8 mouse cellular contexts compared by ENCODE assay signal in the genomic region with DNA sequence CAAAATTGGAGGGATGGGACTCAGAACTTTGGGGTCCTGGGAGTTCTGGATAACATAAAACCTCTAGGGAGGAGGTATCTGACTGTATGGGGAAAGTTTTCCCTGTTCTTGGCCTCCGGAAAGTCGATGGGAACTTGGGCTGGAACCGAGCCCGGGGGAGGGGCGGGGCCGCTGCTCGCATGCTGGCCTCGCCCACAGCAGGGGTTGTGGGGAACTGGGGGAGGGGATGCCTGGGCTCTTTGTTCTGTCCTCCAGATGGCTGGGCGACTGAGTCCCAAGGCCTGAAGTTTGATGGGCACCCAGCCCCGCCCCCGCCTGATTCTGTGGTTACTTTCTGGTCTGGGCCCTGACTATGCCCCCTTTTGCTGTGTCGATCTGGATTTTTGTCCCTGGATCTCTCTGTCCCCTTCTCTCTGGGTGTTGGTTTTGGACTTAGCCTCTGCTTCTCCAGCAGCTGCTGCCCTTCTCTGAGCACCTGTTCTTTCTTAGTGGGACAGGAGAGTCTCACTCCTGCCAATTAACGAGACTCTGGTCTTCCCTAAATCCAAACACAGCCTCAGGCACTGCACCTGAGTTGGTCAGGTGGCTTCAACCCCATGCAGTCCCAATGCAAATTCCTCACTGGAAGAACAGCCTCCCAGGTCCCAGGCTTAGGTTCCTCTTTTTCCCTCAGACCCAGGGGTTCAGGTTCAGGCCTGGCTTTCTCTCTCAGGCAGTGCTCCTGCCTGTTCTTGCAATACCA. TPM values are rescaled to one million over a fixed set of nuclear protein-coding genes. Genes with fewer than 3 reads are reported as not detected.
DNase-seq lines count a peak whose midpoint lies in the region; ATAC-seq and TF ChIP-seq lines count a peak whose summit lies in the region.

No protein-coding gene starts in this region.

- intact Hi-C loops in left cerebral cortex, adult 2 months (cut with DNase I) = no loop called here
- intact Hi-C loops in left cerebral cortex, postnatal 36 days (cut with DNase I) = no loop called here

- peak overlapping the region; percentile 44 for H3K4me3 ChIP-seq in left cerebral cortex, adult 2 months
- peak overlapping the region; percentile 89 for H3K4me3 ChIP-seq in embryonic facial prominence, embryonic 11.5 days (ENCODE audit: low read depth, low read length)
- peak overlapping the region; percentile 69 for H3K4me3 ChIP-seq in heart, postnatal 0 days (ENCODE audit: low read depth, low read length)
- H3K4me3 ChIP-seq in limb, embryonic 13.5 days = peak overlapping the region; percentile 88
- peak overlapping the region; percentile 42 for H3K4me3 ChIP-seq in midbrain, embryonic 15.5 days

- peaks cover 2% of the 10 kb centered on the region; the same call in 1 of the 2 replicates for H3K27me3 ChIP-seq in embryonic facial prominence, embryonic 11.5 days (ENCODE audit: control insufficient read depth, insufficient read depth, low read length)
- peaks cover 8% of the 10 kb centered on the region; the same call in 1 of the 2 replicates for H3K27me3 ChIP-seq in heart, postnatal 0 days (ENCODE audit: control insufficient read depth, insufficient read depth, low read length)
- H3K27me3 ChIP-seq in limb, embryonic 13.5 days = peaks cover 19% of the 10 kb centered on the region
- H3K27me3 ChIP-seq in midbrain, embryonic 15.5 days (replicated peaks) = peaks cover 7% of the 10 kb centered on the region

- no peaks in the 10 kb centered on the region; the same call in 1 of the 2 replicates for H3K4me1 ChIP-seq in embryonic facial prominence, embryonic 11.5 days (ENCODE audit: control insufficient read depth, insufficient read depth, low read length)
- no peaks in the 10 kb centered on the region for H3K4me1 ChIP-seq in heart, postnatal 0 days (ENCODE audit: control insufficient read depth, insufficient read depth)
- H3K4me1 ChIP-seq in limb, embryonic 13.5 days = peaks cover 43% of the 10 kb centered on the region
- H3K4me1 ChIP-seq in midbrain, embryonic 15.5 days = peaks cover 19% of the 10 kb centered on the region

- no peak for DNase-seq in left cerebral cortex, adult 2 months (ENCODE audit: extremely low spot score in 1 of 2, low spot score in 2 of 2)
- DNase-seq in left cerebral cortex, postnatal 36 days (ENCODE audit: low spot score in 2 of 2) = no peak
- peak; percentile 96 for DNase-seq in embryonic facial prominence, embryonic 11.5 days (ENCODE audit: low spot score)
- DNase-seq in heart, postnatal 0 days (ENCODE audit: low spot score) = peak; percentile 74
- no peak for DNase-seq in natural killer cell, adult 2 months (ENCODE audit: low spot score in 2 of 2)
- DNase-seq in thymus, postnatal 10 days (ENCODE audit: low spot score in 2 of 2) = no peak

- no peaks in the 10 kb centered on the region for H3K9me3 ChIP-seq in embryonic facial prominence, embryonic 11.5 days (replicated peaks; ENCODE audit: control insufficient read depth, low read length)
- no peaks in the 10 kb centered on the region for H3K9me3 ChIP-seq in heart, postnatal 0 days (replicated peaks; ENCODE audit: control insufficient read depth, low read length)
- no peaks in the 10 kb centered on the region for H3K9me3 ChIP-seq in limb, embryonic 13.5 days
- no peaks in the 10 kb centered on the region for H3K9me3 ChIP-seq in midbrain, embryonic 15.5 days

- TF ChIP-seq CTCF in left cerebral cortex, adult 2 months (IDR thresholded peaks at IDR 0.05) = no peak
- TF ChIP-seq CTCF in heart, postnatal 0 days (IDR thresholded peaks at IDR 0.05; ENCODE audit: low read depth) = no peak

- peak; percentile 77 for ATAC-seq in embryonic facial prominence, embryonic 11.5 days (replicated peaks; ENCODE audit: insufficient number of reproducible peaks, low FRiP score, low TSS enrichment, low read depth)
- ATAC-seq in heart, postnatal 0 days (ENCODE audit: insufficient read depth, low read depth) = peak; percentile 76
- ATAC-seq in limb, embryonic 13.5 days (ENCODE audit: low FRiP score, low read depth) = peak; percentile 86
- ATAC-seq in midbrain, embryonic 15.5 days (replicated peaks) = peak; percentile 55; the same call in 1 of the 2 replicates

- under 1% methylated on average over 13 of the region's 13 CpGs for WGBS in embryonic facial prominence, embryonic 11.5 days
- under 1% methylated on average over 13 of the region's 13 CpGs for WGBS in heart, postnatal 0 days
- 2% methylated on average over 13 of the region's 13 CpGs for WGBS in limb, embryonic 13.5 days
- 1% methylated on average over 13 of the region's 13 CpGs for whole genome bisulfite sequencing in midbrain, embryonic 15.5 days

- H3K9ac ChIP-seq in embryonic facial prominence, embryonic 11.5 days (replicated peaks; ENCODE audit: low read length) = peak overlapping the region; percentile 100
- peak overlapping the region; percentile 83 for H3K9ac ChIP-seq in heart, postnatal 0 days (replicated peaks; ENCODE audit: low read depth, low read length)
- H3K9ac ChIP-seq in limb, embryonic 13.5 days = peak overlapping the region; percentile 99
- H3K9ac ChIP-seq in midbrain, embryonic 15.5 days = peak overlapping the region; percentile 43

- H3K27ac ChIP-seq in left cerebral cortex, adult 2 months = no peak overlapping the region
- peak overlapping the region; percentile 95 for H3K27ac ChIP-seq in embryonic facial prominence, embryonic 11.5 days (replicated peaks; ENCODE audit: low read depth, low read length)
- H3K27ac ChIP-seq in heart, postnatal 0 days (ENCODE audit: low read depth) = peak overlapping the region; percentile 79
- H3K27ac ChIP-seq in limb, embryonic 13.5 days = peak overlapping the region; percentile 99
- H3K27ac ChIP-seq in midbrain, embryonic 15.5 days = peak overlapping the region; percentile 71

- peak overlapping the region; percentile 63 for H3K4me2 ChIP-seq in embryonic facial prominence, embryonic 11.5 days (ENCODE audit: low read depth, low read length)
- H3K4me2 ChIP-seq in heart, postnatal 0 days (ENCODE audit: low read depth, low read length) = peak overlapping the region; percentile 88
- H3K4me2 ChIP-seq in limb, embryonic 13.5 days (replicated peaks) = peak overlapping the region; percentile 96
- H3K4me2 ChIP-seq in midbrain, embryonic 15.5 days = peak overlapping the region; percentile 63

- no peak for TF ChIP-seq EP300 in heart, postnatal 0 days (IDR thresholded peaks at IDR 0.05; ENCODE audit: low read depth)

- peaks cover 17% of the 10 kb centered on the region for H3K36me3 ChIP-seq in embryonic facial prominence, embryonic 11.5 days (replicated peaks; ENCODE audit: control insufficient read depth, insufficient read depth, low read depth, low read length)
- peaks cover 25% of the 10 kb centered on the region for H3K36me3 ChIP-seq in heart, postnatal 0 days (replicated peaks; ENCODE audit: control insufficient read depth, insufficient read depth, low read length)
- H3K36me3 ChIP-seq in limb, embryonic 13.5 days = peaks cover 47% of the 10 kb centered on the region
- no peaks in the 10 kb centered on the region for H3K36me3 ChIP-seq in midbrain, embryonic 15.5 days (replicated peaks)

RNA-seq across cellular contexts. Expression of gene Tead2, which starts 1.1 kb away (rescaled TPM):
- 1 to 10 TPM; 3.9 to 4.1 TPM for total RNA-seq in left cerebral cortex, adult 2 months (2021)
- total RNA-seq in left cerebral cortex, postnatal 36 days (2021) = 1 to 10 TPM; 3.9 to 5.6 TPM
- 276 and 285 TPM in 2 replicates for polyA plus RNA-seq in embryonic facial prominence, embryonic 11.5 days (2014; fragmentation: Nextera tagmentation; extraction: Ambion mirVana)
- total RNA-seq in heart, postnatal 0 days (2014; rRNA removed; ENCODE audit: low replicate concordance) = 50.6 and 72.2 TPM in 2 replicates
- 41.1 and 42.8 TPM in 2 replicates for polyA plus RNA-seq in heart, postnatal 0 days (2015; fragmentation: Nextera tagmentation; extraction: Ambion mirVana)
- polyA plus RNA-seq in limb, embryonic 13.5 days (2015; fragmentation: Nextera tagmentation; extraction: Ambion mirVana) = 259 and 263 TPM in 2 replicates
- 45.7 and 55.8 TPM in 2 replicates for polyA plus RNA-seq in midbrain, embryonic 15.5 days (2015; fragmentation: Nextera tagmentation; extraction: Ambion mirVana)

RNA-seq across cellular contexts. Expression of gene Dkkl1, which starts 4.7 kb away (rescaled TPM):
- total RNA-seq in left cerebral cortex, adult 2 months (2021) = 10 to 100 TPM; 32.4 to 33.5 TPM
- total RNA-seq in left cerebral cortex, postnatal 36 days (2021) = 10 to 100 TPM; 25.9 to 29.9 TPM
- polyA plus RNA-seq in embryonic facial prominence, embryonic 11.5 days (2014; fragmentation: Nextera tagmentation; extraction: Ambion mirVana) = 1.8 and 2.3 TPM in 2 replicates
- total RNA-seq in heart, postnatal 0 days (2014; rRNA removed; ENCODE audit: low replicate concordance) = not detected in 2 replicates
- polyA plus RNA-seq in heart, postnatal 0 days (2015; fragmentation: Nextera tagmentation; extraction: Ambion mirVana) = 0.27 TPM in 1 of 2 replicates, not detected in the other
- polyA plus RNA-seq in limb, embryonic 13.5 days (2015; fragmentation: Nextera tagmentation; extraction: Ambion mirVana) = 1.3 and 1.4 TPM in 2 replicates
- polyA plus RNA-seq in midbrain, embryonic 15.5 days (2015; fragmentation: Nextera tagmentation; extraction: Ambion mirVana) = 4.0 and 5.8 TPM in 2 replicates

RNA-seq across cellular contexts. Expression of gene Ccdc155, which starts 11.9 kb away (rescaled TPM):
- 1 to 10 TPM; 6.7 to 7.5 TPM for total RNA-seq in left cerebral cortex, adult 2 months (2021)
- total RNA-seq in left cerebral cortex, postnatal 36 days (2021) = 1 to 10 TPM; 5.1 to 5.2 TPM
- 0.41 and 0.42 TPM in 2 replicates for polyA plus RNA-seq in embryonic facial prominence, embryonic 11.5 days (2014; fragmentation: Nextera tagmentation; extraction: Ambion mirVana)
- not detected in 2 replicates for total RNA-seq in heart, postnatal 0 days (2014; rRNA removed; ENCODE audit: low replicate concordance)
- polyA plus RNA-seq in heart, postnatal 0 days (2015; fragmentation: Nextera tagmentation; extraction: Ambion mirVana) = 0.14 and 0.25 TPM in 2 replicates
- polyA plus RNA-seq in limb, embryonic 13.5 days (2015; fragmentation: Nextera tagmentation; extraction: Ambion mirVana) = 0.93 and 1.4 TPM in 2 replicates
- polyA plus RNA-seq in midbrain, embryonic 15.5 days (2015; fragmentation: Nextera tagmentation; extraction: Ambion mirVana) = 0.63 and 0.84 TPM in 2 replicates

RNA-seq across cellular contexts. Expression of gene Cd37, which starts 22.3 kb away (rescaled TPM):
- total RNA-seq in left cerebral cortex, adult 2 months (2021) = 1 to 10 TPM; 4.2 to 5.4 TPM
- total RNA-seq in left cerebral cortex, postnatal 36 days (2021) = 1 to 10 TPM; 5.0 to 5.9 TPM
- 0.86 and 1.1 TPM in 2 replicates for polyA plus RNA-seq in embryonic facial prominence, embryonic 11.5 days (2014; fragmentation: Nextera tagmentation; extraction: Ambion mirVana)
- 0.97 TPM in 1 of 2 replicates, not detected in the other for total RNA-seq in heart, postnatal 0 days (2014; rRNA removed; ENCODE audit: low replicate concordance)
- polyA plus RNA-seq in heart, postnatal 0 days (2015; fragmentation: Nextera tagmentation; extraction: Ambion mirVana) = 1.9 and 2.3 TPM in 2 replicates
- 1.3 and 2.1 TPM in 2 replicates for polyA plus RNA-seq in limb, embryonic 13.5 days (2015; fragmentation: Nextera tagmentation; extraction: Ambion mirVana)
- polyA plus RNA-seq in midbrain, embryonic 15.5 days (2015; fragmentation: Nextera tagmentation; extraction: Ambion mirVana) = 1.3 and 1.7 TPM in 2 replicates

RNA-seq across cellular contexts. Expression of gene Slc6a16, which starts 24.3 kb away (rescaled TPM):
- 1 to 10 TPM; 1.9 to 2.4 TPM for total RNA-seq in left cerebral cortex, adult 2 months (2021)
- total RNA-seq in left cerebral cortex, postnatal 36 days (2021) = 1 to 10 TPM; 1.2 to 1.6 TPM
- polyA plus RNA-seq in embryonic facial prominence, embryonic 11.5 days (2014; fragmentation: Nextera tagmentation; extraction: Ambion mirVana) = 0.21 TPM in 1 of 2 replicates, not detected in the other
- not detected in 2 replicates for total RNA-seq in heart, postnatal 0 days (2014; rRNA removed; ENCODE audit: low replicate concordance)
- polyA plus RNA-seq in heart, postnatal 0 days (2015; fragmentation: Nextera tagmentation; extraction: Ambion mirVana) = 0.10 TPM in 1 of 2 replicates, not detected in the other
- 0.28 and 0.43 TPM in 2 replicates for polyA plus RNA-seq in limb, embryonic 13.5 days (2015; fragmentation: Nextera tagmentation; extraction: Ambion mirVana)
- 0.50 and 0.91 TPM in 2 replicates for polyA plus RNA-seq in midbrain, embryonic 15.5 days (2015; fragmentation: Nextera tagmentation; extraction: Ambion mirVana)

Comparison
In these comparisons a context has a peak if more than half of its experiments do, and no peak if none do; other contexts are left out.
1. DNase-seq: peak in embryonic facial prominence, embryonic 11.5 days (single experiment) and heart, postnatal 0 days (single experiment); none in left cerebral cortex, adult 2 months (0 of 2), left cerebral cortex, postnatal 36 days (0 of 2), natural killer cell, adult 2 months (0 of 2) and thymus, postnatal 10 days (0 of 2).
2. H3K9ac ChIP-seq: peak in every context shown above with its lines; median percentile 100 in embryonic facial prominence, embryonic 11.5 days; 99 in limb, embryonic 13.5 days; 83 in heart, postnatal 0 days; 43 in midbrain, embryonic 15.5 days.
3. Peak in every context shown above with its lines, with median percentiles within 50 percentile points of each other: H3K4me3 ChIP-seq, ATAC-seq and H3K4me2 ChIP-seq.